Mouse (Mus musculus) forebrain, embryonic 15.5 days (tissue): ENCODE measurements around the gene Gm17304. TPM values are rescaled to one million over a fixed set of nuclear protein-coding genes. Genes with fewer than 3 reads are reported as not detected.
A peak's percentile ranks its signal among the peaks of the same experiment; 100 is the strongest.

Source experiments
- ATAC-seq: fragments of 200-750 bp; cut with Nextera tagmentation; replicated peaks from 2 replicates; pipeline ENCODE4 v1.8.0; 2017; ENCODE audit warnings: mild to moderate bottlenecking, moderate TSS enrichment, moderate library complexity
- H3K27ac ChIP-seq: fragments of 300-500 bp; sonication (generic); replicated peaks from 2 replicates; pipeline ENCODE4 v1.5.1; 2015; ENCODE audit warnings: mild to moderate bottlenecking, inconsistent platforms
- H3K27me3 ChIP-seq: fragments of 300-500 bp; sonication (generic); 2 replicates; pipeline ENCODE4 v1.6.1; 2015; ENCODE audit warnings: inconsistent platforms
- H3K36me3 ChIP-seq: fragments of 300-500 bp; sonication (generic); 2 replicates; pipeline ENCODE4 v1.6.1; 2015; ENCODE audit warnings: mild to moderate bottlenecking, inconsistent platforms
- H3K4me1 ChIP-seq: fragments of 300-500 bp; sonication (generic); 2 replicates; pipeline ENCODE4 v1.6.1; 2015; ENCODE audit warnings: inconsistent platforms
- H3K4me2 ChIP-seq: fragments of 300-500 bp; sonication (generic); replicated peaks from 2 replicates; pipeline ENCODE4 v1.6.1; 2015; ENCODE audit warnings: mild to moderate bottlenecking, inconsistent platforms
- H3K4me3 ChIP-seq: fragments of 300-500 bp; sonication (generic); 2 replicates; pipeline ENCODE4 v1.5.1; 2015; ENCODE audit warnings: mild to moderate bottlenecking, inconsistent platforms
- H3K9ac ChIP-seq: fragments of 300-500 bp; sonication (generic); replicated peaks from 2 replicates; pipeline ENCODE4 v1.6.1; 2015; ENCODE audit warnings: mild to moderate bottlenecking, inconsistent platforms
- H3K9me3 ChIP-seq: fragments of 300-500 bp; sonication (generic); 2 replicates; pipeline ENCODE4 v1.6.1; 2016; ENCODE audit warnings: inconsistent platforms
- WGBS: fragments of 180-500 bp; shearing (Covaris S2); methylation state at CpG from one replicate; pipeline ENCODE4 v1.1.7; 2015; ENCODE audit warnings: mixed read lengths; 5-methylcytosine and 5-hydroxymethylcytosine counted together
- polyA plus RNA-seq: library from polyadenylated mRNA; unstranded; fragments of >200 nt; fragmentation: Nextera tagmentation; extraction: Ambion mirVana; gene quantifications from 2 replicates; pipeline ENCODE4 v1.2.1, GENCODE M21; 2015

Gene Gm17304
- polyA plus RNA-seq, 1 experiment from 2014 or later: not detected

GRCm38 (mm10) chr5:106628369-106629149 is 19.7 kb downstream of the Gm17304 start:
- Histone ChIP-seq H3K4me2 (no peak overlapping the region), H3K27ac (no peak overlapping the region), H3K4me1 (peaks cover 21% of the 10 kb centered on the region), H3K27me3 (no peaks in the 10 kb centered on the region), H3K4me3 (no peak overlapping the region), H3K9ac (no peak overlapping the region), H3K9me3 (no peaks in the 10 kb centered on the region), H3K36me3 (no peaks in the 10 kb centered on the region)
- no peak for ATAC-seq
- WGBS: 75% methylated on average over 8 of the region's 8 CpGs

- WGBS: 91% methylated on average over 13 of the region's 13 CpGs
- Histone ChIP-seq H3K36me3 (peaks cover 43% of the 10 kb centered on the region), H3K4me3 (no peak overlapping the region), H3K9me3 (no peaks in the 10 kb centered on the region), H3K27me3 (no peaks in the 10 kb centered on the region), H3K4me1 (peaks cover 26% of the 10 kb centered on the region), H3K4me2 (no peak overlapping the region), H3K9ac (no peak overlapping the region), H3K27ac (no peak overlapping the region)
- no peak for ATAC-seq
Measured at GRCm38 (mm10) chr5:106636423-106636946, 27.6 kb downstream of the Gm17304 start.

- no peak overlapping the region for H3K27ac ChIP-seq
- peaks cover 36% of the 10 kb centered on the region for H3K36me3 ChIP-seq
- no peak overlapping the region for H3K4me2 ChIP-seq
- no peak overlapping the region for H3K9ac ChIP-seq
- no peak overlapping the region for H3K4me3 ChIP-seq
- 90% methylated on average over 2 of the region's 2 CpGs for WGBS
- H3K27me3 ChIP-seq: no peaks in the 10 kb centered on the region
- H3K9me3 ChIP-seq: no peaks in the 10 kb centered on the region
- no peak for ATAC-seq
- peaks cover 11% of the 10 kb centered on the region for H3K4me1 ChIP-seq
Measured at GRCm38 (mm10) chr5:106639627-106640026, 30.7 kb downstream of the Gm17304 start.

- no peak overlapping the region for H3K4me2 ChIP-seq
- peaks cover 11% of the 10 kb centered on the region for H3K4me1 ChIP-seq
- WGBS: 27% methylated on average over 5 of the region's 5 CpGs
- H3K4me3 ChIP-seq: no peak overlapping the region
- 0 out of 2 replicates have a peak overlapping the region, but pooled peaks have one; percentile 11 for H3K27ac ChIP-seq
- peak; percentile 81 for ATAC-seq
- no peaks in the 10 kb centered on the region for H3K27me3 ChIP-seq
- no peaks in the 10 kb centered on the region for H3K9me3 ChIP-seq
- peaks cover 30% of the 10 kb centered on the region for H3K36me3 ChIP-seq
- H3K9ac ChIP-seq: no peak overlapping the region
Measured at GRCm38 (mm10) chr5:106640235-106640809, 31.4 kb downstream of the Gm17304 start.

- H3K4me3 ChIP-seq: no peak overlapping the region
- no peak overlapping the region for H3K4me2 ChIP-seq
- peak; percentile 70 for ATAC-seq
- H3K9ac ChIP-seq: no peak overlapping the region
- no peaks in the 10 kb centered on the region for H3K9me3 ChIP-seq
- H3K36me3 ChIP-seq: peaks cover 14% of the 10 kb centered on the region
- peaks cover 11% of the 10 kb centered on the region for H3K4me1 ChIP-seq
- no peak overlapping the region for H3K27ac ChIP-seq
- WGBS: 53% methylated on average over 3 of the region's 3 CpGs
- no peaks in the 10 kb centered on the region for H3K27me3 ChIP-seq
Measured at GRCm38 (mm10) chr5:106641876-106642275, 33.0 kb downstream of the Gm17304 start.

GRCm38 (mm10) chr5:106643434-106643833 is 34.5 kb downstream of the Gm17304 start:
- Histone ChIP-seq H3K4me3 (no peak overlapping the region), H3K36me3 (no peaks in the 10 kb centered on the region), H3K27ac (no peak overlapping the region), H3K27me3 (no peaks in the 10 kb centered on the region), H3K9me3 (no peaks in the 10 kb centered on the region), H3K9ac (no peak overlapping the region), H3K4me2 (no peak overlapping the region), H3K4me1 (peaks cover 7% of the 10 kb centered on the region)
- WGBS: 91% methylated on average over 4 of the region's 4 CpGs
- ATAC-seq: no peak

GRCm38 (mm10) chr5:106649441-106649840 is 40.5 kb downstream of the Gm17304 start:
- Histone ChIP-seq H3K27ac (no peak overlapping the region), H3K4me2 (no peak overlapping the region), H3K27me3 (no peaks in the 10 kb centered on the region), H3K4me1 (no peaks in the 10 kb centered on the region), H3K9ac (no peak overlapping the region), H3K4me3 (no peak overlapping the region), H3K36me3 (no peaks in the 10 kb centered on the region), H3K9me3 (no peaks in the 10 kb centered on the region)
- no peak for ATAC-seq

- H3K36me3 ChIP-seq: no peaks in the 10 kb centered on the region
- no peak overlapping the region for H3K27ac ChIP-seq
- no peak overlapping the region for H3K4me3 ChIP-seq
- no peaks in the 10 kb centered on the region for H3K4me1 ChIP-seq
- no peaks in the 10 kb centered on the region for H3K27me3 ChIP-seq
- ATAC-seq: no peak
- no peak overlapping the region for H3K4me2 ChIP-seq
- H3K9ac ChIP-seq: no peak overlapping the region
- no peaks in the 10 kb centered on the region for H3K9me3 ChIP-seq
Measured at GRCm38 (mm10) chr5:106649995-106650394, 41.1 kb downstream of the Gm17304 start.

GRCm38 (mm10) chr5:106652220-106652753 is 43.4 kb downstream of the Gm17304 start:
- 92% methylated on average over 4 of the region's 4 CpGs for WGBS
- ATAC-seq: no peak
- Histone ChIP-seq H3K4me1 (no peaks in the 10 kb centered on the region), H3K36me3 (no peaks in the 10 kb centered on the region), H3K9me3 (no peaks in the 10 kb centered on the region), H3K4me2 (no peak overlapping the region), H3K27me3 (no peaks in the 10 kb centered on the region), H3K9ac (no peak overlapping the region), H3K4me3 (no peak overlapping the region), H3K27ac (no peak overlapping the region)

GRCm38 (mm10) chr5:106652790-106653328 is 44.0 kb downstream of the Gm17304 start:
- no peak overlapping the region for H3K4me2 ChIP-seq
- H3K27me3 ChIP-seq: no peaks in the 10 kb centered on the region
- H3K9me3 ChIP-seq: no peaks in the 10 kb centered on the region
- no peaks in the 10 kb centered on the region for H3K4me1 ChIP-seq
- H3K9ac ChIP-seq: no peak overlapping the region
- no peak overlapping the region for H3K4me3 ChIP-seq
- ATAC-seq: no peak
- no peaks in the 10 kb centered on the region for H3K36me3 ChIP-seq
- H3K27ac ChIP-seq: no peak overlapping the region
- 93% methylated on average over 3 of the region's 3 CpGs for WGBS
